Mouse (Mus musculus) midbrain, embryonic 14.5 days (tissue): Measurements from ENCODE around the gene Axdnd1. TPM values are rescaled to one million over a fixed set of nuclear protein-coding genes. Genes with fewer than 3 reads are reported as not detected.

Experiments used
- ATAC-seq: fragments of 200-750 bp; cut with Nextera tagmentation; 2 replicates; pipeline ENCODE4 v1.8.0; 2017; ENCODE audit warnings: moderate number of reproducible peaks, moderate library complexity; ENCODE audit not compliant: low FRiP score, low TSS enrichment
- DNase-seq: peaks from one replicate; pipeline ENCODE4 v3.0.0-alpha.2; 2015
- H3K27ac ChIP-seq: fragments of 300-500 bp; sonication (generic); replicated peaks from 2 replicates; pipeline ENCODE4 v1.5.1; 2014; ENCODE audit warnings: mild to moderate bottlenecking, low read depth, low read length, moderate library complexity
- H3K27me3 ChIP-seq: fragments of 300-500 bp; sonication (generic); 2 replicates; pipeline ENCODE4 v1.6.1; 2014; ENCODE audit warnings: low read length, control low read depth, mixed read lengths; ENCODE audit not compliant: control insufficient read depth, insufficient read depth
- H3K36me3 ChIP-seq: fragments of 300-500 bp; sonication (generic); 2 replicates; pipeline ENCODE4 v1.6.1; 2014; ENCODE audit warnings: low read length, control low read depth; ENCODE audit not compliant: control insufficient read depth, insufficient read depth
- H3K4me1 ChIP-seq: fragments of 300-500 bp; sonication (generic); 2 replicates; pipeline ENCODE4 v1.6.1; 2014; ENCODE audit warnings: mild to moderate bottlenecking, antibody characterized with exemption, low read length, control low read depth; ENCODE audit not compliant: control insufficient read depth, insufficient read depth
- H3K4me2 ChIP-seq: fragments of 300-500 bp; sonication (generic); 2 replicates; pipeline ENCODE4 v1.6.1; 2014; ENCODE audit warnings: mild to moderate bottlenecking, low read length, moderate library complexity
- H3K4me3 ChIP-seq: fragments of 300-500 bp; sonication (generic); replicated peaks from 2 replicates; pipeline ENCODE4 v1.5.1; 2014; ENCODE audit warnings: low read depth, low read length
- H3K9ac ChIP-seq: fragments of 300-500 bp; sonication (generic); replicated peaks from 2 replicates; pipeline ENCODE4 v1.6.1; 2014; ENCODE audit warnings: mild to moderate bottlenecking, low read length, moderate library complexity
- H3K9me3 ChIP-seq: fragments of 300-500 bp; sonication (generic); 2 replicates; pipeline ENCODE4 v1.6.1; 2016; ENCODE audit warnings: low read length, control low read depth, mixed read lengths; ENCODE audit not compliant: control insufficient read depth
- WGBS: fragments of 180-500 bp; shearing (Covaris S2); extraction: QIAGEN DNeasy Blood & Tissue Kit; methylation state at CpG from one replicate; pipeline ENCODE4 v1.1.7; 2014; 5-methylcytosine and 5-hydroxymethylcytosine counted together
- polyA plus RNA-seq: library from polyadenylated mRNA; unstranded; fragments of >200 nt; fragmentation: Nextera tagmentation; extraction: Ambion mirVana; gene quantifications from 2 replicates; pipeline ENCODE4 v1.2.1, GENCODE M21; 2014

Axdnd1 gene
- polyA plus RNA-seq, 1 experiment from 2014 or later = 0.50 TPM

- DNase-seq (peak; percentile 7), ATAC-seq (no peak)
- Histone ChIP-seq H3K27me3 (no peaks in the 10 kb centered on the region), H3K36me3 (peaks cover 4% of the 10 kb centered on the region; the same call in 1 of the 2 replicates), H3K4me1 (no peaks in the 10 kb centered on the region), H3K4me3 (no peak overlapping the region), H3K9ac (no peak overlapping the region), H3K27ac (no peak overlapping the region), H3K4me2 (no peak overlapping the region), H3K9me3 (no peaks in the 10 kb centered on the region)
- WGBS = 90% methylated on average over 1 of the region's 1 CpGs
Measured at GRCm38 (mm10) chr1:156445049-156445448, 24.1 kb upstream of the Axdnd1 start.

GRCm38 (mm10) chr1:156442776-156443175 is 21.8 kb upstream of the Axdnd1 start:
- peaks cover 4% of the 10 kb centered on the region; the same call in 1 of the 2 replicates for H3K36me3 ChIP-seq
- DNase-seq = no peak
- ATAC-seq = no peak
- H3K27ac ChIP-seq = no peak overlapping the region
- H3K9ac ChIP-seq = no peak overlapping the region
- no peak overlapping the region for H3K4me2 ChIP-seq
- no peaks in the 10 kb centered on the region for H3K9me3 ChIP-seq
- no peaks in the 10 kb centered on the region for H3K27me3 ChIP-seq
- no peak overlapping the region for H3K4me3 ChIP-seq
- H3K4me1 ChIP-seq = no peaks in the 10 kb centered on the region
- WGBS = 94% methylated on average over 6 of the region's 6 CpGs

- ATAC-seq = no peak
- WGBS = 96% methylated on average over 12 of the region's 12 CpGs
Measured at GRCm38 (mm10) chr1:156442266-156442665, 21.3 kb upstream of the Axdnd1 start.

GRCm38 (mm10) chr1:156437726-156438125 is 16.8 kb upstream of the Axdnd1 start:
- 95% methylated on average over 5 of the region's 5 CpGs for WGBS
- ATAC-seq (no peak), DNase-seq (no peak)
- Histone ChIP-seq H3K27ac (no peak overlapping the region), H3K9ac (no peak overlapping the region), H3K4me1 (no peaks in the 10 kb centered on the region), H3K27me3 (no peaks in the 10 kb centered on the region), H3K9me3 (no peaks in the 10 kb centered on the region), H3K4me2 (no peak overlapping the region), H3K36me3 (peaks cover 18% of the 10 kb centered on the region), H3K4me3 (no peak overlapping the region)

More at GRCm38 (mm10) chr1:156442266-156442665, 21.3 kb upstream of the Axdnd1 start:
- Histone ChIP-seq H3K9me3 (no peaks in the 10 kb centered on the region), H3K4me3 (no peak overlapping the region), H3K36me3 (peaks cover 4% of the 10 kb centered on the region), H3K27me3 (no peaks in the 10 kb centered on the region), H3K9ac (no peak overlapping the region), H3K27ac (no peak overlapping the region), H3K4me1 (no peaks in the 10 kb centered on the region), H3K4me2 (no peak overlapping the region)
- DNase-seq = no peak

GRCm38 (mm10) chr1:156437016-156437708 is 16.2 kb upstream of the Axdnd1 start:
- H3K9me3 ChIP-seq = no peaks in the 10 kb centered on the region
- H3K27ac ChIP-seq = no peak overlapping the region
- no peak for DNase-seq
- no peak for ATAC-seq
- no peak overlapping the region for H3K4me3 ChIP-seq
- no peak overlapping the region for H3K4me2 ChIP-seq
- H3K4me1 ChIP-seq = no peaks in the 10 kb centered on the region
- H3K27me3 ChIP-seq = no peaks in the 10 kb centered on the region
- H3K36me3 ChIP-seq = peaks cover 23% of the 10 kb centered on the region
- H3K9ac ChIP-seq = no peak overlapping the region
- 96% methylated on average over 8 of the region's 8 CpGs for WGBS

- ATAC-seq = no peak
- Histone ChIP-seq H3K4me3 (no peak overlapping the region), H3K9ac (no peak overlapping the region), H3K4me1 (no peaks in the 10 kb centered on the region), H3K27ac (no peak overlapping the region), H3K9me3 (no peaks in the 10 kb centered on the region), H3K4me2 (no peak overlapping the region), H3K36me3 (peaks cover 23% of the 10 kb centered on the region), H3K27me3 (no peaks in the 10 kb centered on the region)
- DNase-seq = no peak
- 89% methylated on average over 3 of the region's 3 CpGs for WGBS
Measured at GRCm38 (mm10) chr1:156433497-156433896, 12.5 kb upstream of the Axdnd1 start.

- H3K27me3 ChIP-seq = no peaks in the 10 kb centered on the region
- peaks cover 23% of the 10 kb centered on the region for H3K36me3 ChIP-seq
- no peak overlapping the region for H3K9ac ChIP-seq
- no peak overlapping the region for H3K27ac ChIP-seq
- 94% methylated on average over 10 of the region's 10 CpGs for WGBS
- H3K4me2 ChIP-seq = no peak overlapping the region
- no peak for ATAC-seq
- no peak overlapping the region for H3K4me3 ChIP-seq
- no peak for DNase-seq
- no peaks in the 10 kb centered on the region for H3K9me3 ChIP-seq
- H3K4me1 ChIP-seq = no peaks in the 10 kb centered on the region
Measured at GRCm38 (mm10) chr1:156432498-156432897, 11.5 kb upstream of the Axdnd1 start.

- no peak overlapping the region for H3K9ac ChIP-seq
- no peaks in the 10 kb centered on the region for H3K9me3 ChIP-seq
- no peaks in the 10 kb centered on the region for H3K27me3 ChIP-seq
- H3K4me1 ChIP-seq = no peaks in the 10 kb centered on the region
- no peak overlapping the region for H3K4me2 ChIP-seq
- 85% methylated on average over 6 of the region's 6 CpGs for WGBS
- no peak overlapping the region for H3K4me3 ChIP-seq
- DNase-seq = no peak
- ATAC-seq = no peak
- H3K27ac ChIP-seq = no peak overlapping the region
- H3K36me3 ChIP-seq = peaks cover 9% of the 10 kb centered on the region; the same call in 1 of the 2 replicates
Measured at GRCm38 (mm10) chr1:156428434-156428833, 7.5 kb upstream of the Axdnd1 start.

GRCm38 (mm10) chr1:156425746-156426145 is 4.8 kb upstream of the Axdnd1 start:
- H3K9me3 ChIP-seq = no peaks in the 10 kb centered on the region
- ATAC-seq = no peak

More at GRCm38 (mm10) chr1:156425746-156426145, 4.8 kb upstream of the Axdnd1 start:
- WGBS = 91% methylated on average over 4 of the region's 4 CpGs
- DNase-seq = no peak
- H3K4me2 ChIP-seq = no peak overlapping the region
- no peak overlapping the region for H3K4me3 ChIP-seq
- H3K9ac ChIP-seq = no peak overlapping the region
- H3K27ac ChIP-seq = no peak overlapping the region
- no peaks in the 10 kb centered on the region for H3K36me3 ChIP-seq
- H3K4me1 ChIP-seq = 0 out of 2 replicates have a peak, but pooled peaks cover 3% of the 10 kb centered on the region
- H3K27me3 ChIP-seq = no peaks in the 10 kb centered on the region
